Mouse (Mus musculus): ENCODE data around the gene Chchd10.

The Chchd10 gene

GRCm38 (mm10) chr10:75926396-75926795 is 6.5 kb upstream of the Chchd10 start:
- DNase-seq, result no peak

DNA sequence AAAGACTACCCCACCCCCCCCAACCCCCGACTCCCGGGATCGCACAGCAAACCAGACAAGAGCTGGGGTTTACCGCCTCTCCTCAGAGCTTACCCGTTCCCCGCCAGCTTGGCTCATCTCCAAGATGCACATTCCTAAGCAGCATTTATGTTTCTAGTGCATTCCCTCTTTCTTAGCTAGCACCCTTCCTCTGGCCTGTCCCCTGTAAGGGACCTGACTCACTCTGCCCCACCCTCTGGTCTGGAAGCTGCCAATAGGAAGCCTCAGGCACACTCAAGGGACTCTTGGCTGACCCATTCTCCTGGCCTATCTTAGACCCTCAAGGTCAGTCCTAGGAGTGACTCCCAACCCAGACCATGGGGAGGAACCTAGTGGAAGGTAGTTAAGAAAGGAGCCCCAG is 2.6 kb upstream of the Chchd10 start:
- no peak for DNase-seq

DNA sequence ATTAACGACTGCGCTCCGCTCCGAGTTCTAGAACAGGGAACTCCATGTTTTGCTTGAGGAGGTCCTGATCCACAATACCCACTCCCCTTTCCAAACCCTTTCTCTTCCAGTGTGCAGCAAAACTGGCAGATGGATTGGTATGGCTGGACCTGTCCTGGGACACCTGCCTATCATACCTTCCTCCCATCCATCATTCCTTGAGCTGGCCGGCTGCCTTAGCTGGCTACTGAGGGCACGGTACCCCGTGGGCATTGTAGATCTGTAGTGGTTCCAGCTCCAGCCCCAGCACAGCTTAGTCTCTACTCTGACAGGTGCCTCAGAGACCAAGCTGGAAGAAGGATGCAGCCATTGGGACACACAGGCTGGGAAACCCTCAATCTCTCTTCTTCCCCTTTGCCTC is 1.6 kb upstream of the Chchd10 start:
- no peak for DNase-seq

- DNase-seq, result no peak
These were observed 750 bp upstream of the Chchd10 start for GRCm38 (mm10) chr10:75932081-75932678.

DNA sequence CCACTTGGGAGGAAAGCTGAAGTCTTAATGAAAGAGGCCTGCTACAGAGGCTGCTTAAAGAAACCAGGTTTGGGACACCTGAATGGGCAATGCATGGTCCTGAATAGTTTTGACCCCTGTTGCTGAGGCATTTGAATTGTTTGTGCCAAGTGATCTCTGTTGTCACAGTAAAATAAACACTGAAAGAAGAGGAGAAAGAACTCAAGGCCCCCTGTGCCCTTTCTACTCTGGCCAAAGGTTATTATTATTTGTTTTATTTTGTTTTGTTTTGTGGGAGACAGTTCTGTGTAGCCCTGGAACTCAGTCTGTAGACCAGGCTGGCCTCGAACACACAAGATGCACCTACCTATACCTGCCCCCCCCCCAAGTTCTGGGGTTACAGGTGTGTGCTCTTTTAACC is 2.1 kb downstream of the Chchd10 start:
- DNase-seq, result no peak

- peak; percentile 92 for DNase-seq
These were observed 3.0 kb downstream of the Chchd10 start, which contains the start of gene Mmp11 for GRCm38 (mm10) chr10:75935680-75936541. Gene Mmp11, minus strand, starts transcription at chr10:75936496.

DNA sequence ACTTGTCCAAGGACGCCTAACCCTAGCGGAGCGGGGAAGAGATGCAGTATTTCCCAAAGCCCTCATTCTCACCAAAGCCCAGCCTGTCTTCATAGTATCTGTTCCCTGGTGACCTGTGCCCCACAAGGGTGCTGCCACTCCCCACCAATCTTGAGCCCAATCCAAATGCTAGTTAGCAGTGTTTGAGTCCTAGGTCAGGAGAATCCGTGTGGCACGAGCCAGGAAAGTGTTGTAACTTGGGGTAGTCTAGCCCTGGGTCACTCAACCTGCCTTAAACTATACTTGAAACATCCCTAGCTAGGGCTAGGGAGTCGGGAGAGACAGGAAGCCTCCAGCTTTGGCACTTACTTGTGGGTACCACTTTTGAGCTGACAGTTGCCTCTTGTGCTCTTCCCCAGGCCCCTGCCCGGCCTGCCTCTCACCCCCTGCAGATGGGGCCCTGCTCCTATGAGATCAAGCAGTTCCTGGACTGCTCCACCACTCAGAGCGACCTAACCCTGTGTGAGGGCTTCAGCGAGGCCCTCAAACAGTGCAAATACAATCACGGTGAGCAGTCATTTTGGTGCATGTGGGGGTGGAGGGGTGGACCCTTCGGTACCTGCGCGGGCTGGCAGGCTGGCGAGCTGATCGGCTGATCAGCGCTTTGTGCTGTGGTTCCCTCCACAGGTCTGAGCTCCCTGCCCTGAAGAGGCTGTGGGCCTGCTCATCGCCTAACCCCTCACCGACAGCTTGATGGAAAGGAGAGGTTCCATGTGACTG is 4.2 kb downstream of the Chchd10 start:
- DNase-seq, result no peak

DNA sequence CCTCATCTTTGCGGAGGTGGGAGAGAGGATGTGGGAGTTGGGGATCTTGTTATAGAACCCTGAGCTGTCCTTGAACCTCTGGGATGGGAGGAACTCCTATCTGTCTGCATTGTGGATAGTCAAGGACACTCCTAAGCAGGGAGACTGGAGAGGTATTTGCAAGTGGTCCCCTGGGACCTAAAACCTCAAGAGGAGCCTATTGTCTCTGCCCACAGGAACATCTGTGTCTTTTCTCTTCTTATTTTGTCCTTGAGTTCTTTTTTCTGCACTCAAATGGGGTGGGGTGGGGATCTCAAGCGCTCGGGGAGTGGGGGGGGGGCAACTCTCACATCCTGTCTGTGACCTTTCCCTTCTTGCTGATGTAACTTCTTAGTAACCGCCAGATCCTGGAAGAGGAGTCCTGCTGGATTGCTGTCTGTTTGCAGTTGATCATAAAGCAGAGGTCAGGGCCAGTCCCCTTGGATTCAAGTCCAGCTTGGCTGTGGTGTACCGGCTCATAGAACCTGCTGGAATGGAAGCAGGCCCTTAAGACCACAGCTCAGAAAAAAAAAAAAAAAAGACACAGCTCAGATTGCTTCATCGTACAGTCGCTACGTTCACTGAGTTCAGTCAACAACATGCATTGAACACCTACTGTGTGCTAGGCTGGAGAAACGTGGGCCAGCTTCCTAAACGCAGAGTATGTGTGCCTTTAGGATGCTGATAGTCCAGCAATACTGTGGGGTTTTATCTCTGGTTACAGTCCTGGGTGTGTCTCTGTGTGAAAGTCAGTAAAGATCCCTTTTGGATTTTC is 5.1 kb downstream of the Chchd10 start:
- no peak for DNase-seq

DNA sequence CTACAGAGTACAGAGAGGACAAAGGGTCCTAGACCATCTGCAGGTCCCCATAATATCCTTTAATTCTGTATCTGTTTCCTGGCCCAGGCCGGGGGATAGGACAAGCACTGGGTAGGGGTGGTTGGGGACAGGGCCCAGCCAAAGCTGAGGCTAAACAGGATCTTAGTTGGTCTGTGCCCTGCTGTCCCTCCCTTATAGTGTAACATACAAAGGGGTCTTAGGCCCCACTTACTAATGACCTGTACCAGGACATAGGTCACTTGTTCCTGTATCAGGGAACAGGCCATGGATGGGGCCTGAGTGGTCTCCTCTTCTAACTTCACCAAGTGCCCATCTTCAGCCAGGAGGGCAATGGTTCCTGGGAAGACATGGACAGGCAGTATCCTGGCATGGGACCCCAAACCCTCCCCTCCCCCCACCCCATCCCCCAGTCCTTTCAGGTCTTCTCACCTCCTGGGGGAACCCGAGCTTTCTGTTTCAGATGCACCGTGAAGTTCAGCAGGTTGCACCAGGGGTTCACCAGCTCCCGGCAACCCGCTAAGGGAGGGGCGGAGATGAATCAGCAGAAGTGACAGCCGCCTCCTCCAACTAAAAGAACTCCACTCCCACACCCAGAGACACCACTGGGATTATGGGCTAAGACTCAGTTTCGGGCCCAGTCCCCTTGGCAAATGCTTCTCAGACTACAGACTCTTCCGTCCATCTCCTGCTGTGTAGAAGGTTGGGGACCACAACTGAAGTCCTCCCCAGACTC is 6.7 kb downstream of the Chchd10 start:
- DNase-seq, result no peak

- DNase-seq, result no peak
These were observed 7.6 kb downstream of the Chchd10 start, which contains the start of gene Gm867 for GRCm38 (mm10) chr10:75940520-75940919. Gene Gm867, minus strand, starts transcription at chr10:75940672.

- DNase-seq, result no peak
These were observed 8.3 kb downstream of the Chchd10 start for GRCm38 (mm10) chr10:75941042-75941824.

DNA sequence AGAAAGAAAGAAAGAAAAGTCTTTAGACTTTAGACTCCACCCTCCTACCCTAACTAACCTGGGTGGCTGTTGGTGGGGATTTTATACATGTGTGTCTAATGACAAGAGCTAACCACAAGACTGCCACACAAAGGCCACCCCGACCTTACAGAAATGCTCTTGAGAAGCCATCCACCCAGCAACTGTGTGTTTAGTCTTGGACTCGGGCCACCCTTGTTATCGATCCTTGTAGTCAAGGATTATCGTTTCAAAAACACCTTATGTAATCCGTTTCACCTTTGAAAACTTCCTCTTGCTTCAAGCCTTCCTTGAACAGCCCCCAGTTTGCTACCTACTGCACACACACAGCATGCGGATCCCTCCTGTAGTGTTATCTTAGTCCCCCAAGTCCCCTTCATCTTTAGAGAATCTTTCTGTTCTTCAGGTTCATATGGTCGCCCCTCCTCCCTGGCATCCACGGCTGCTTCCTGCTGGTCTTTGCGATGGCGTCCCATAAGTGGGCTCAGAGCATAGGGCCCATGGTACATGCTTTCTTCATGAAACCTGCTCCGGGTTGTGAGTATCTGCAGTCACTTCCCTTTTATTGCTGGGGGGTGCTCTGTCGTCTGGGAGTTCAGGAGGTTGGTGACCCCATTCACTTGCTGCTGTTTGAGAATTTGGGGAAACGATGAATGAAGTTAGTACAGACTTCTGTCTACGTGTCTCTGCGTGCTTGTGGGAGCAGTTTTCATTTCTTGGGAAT is 10.0 kb downstream of the Chchd10 start, which contains the start of gene Vpreb3:
Vpreb3 (plus strand) TSS at position 322 of the 742 bp plus-strand sequence.
- DNase-seq, result no peak

DNA sequence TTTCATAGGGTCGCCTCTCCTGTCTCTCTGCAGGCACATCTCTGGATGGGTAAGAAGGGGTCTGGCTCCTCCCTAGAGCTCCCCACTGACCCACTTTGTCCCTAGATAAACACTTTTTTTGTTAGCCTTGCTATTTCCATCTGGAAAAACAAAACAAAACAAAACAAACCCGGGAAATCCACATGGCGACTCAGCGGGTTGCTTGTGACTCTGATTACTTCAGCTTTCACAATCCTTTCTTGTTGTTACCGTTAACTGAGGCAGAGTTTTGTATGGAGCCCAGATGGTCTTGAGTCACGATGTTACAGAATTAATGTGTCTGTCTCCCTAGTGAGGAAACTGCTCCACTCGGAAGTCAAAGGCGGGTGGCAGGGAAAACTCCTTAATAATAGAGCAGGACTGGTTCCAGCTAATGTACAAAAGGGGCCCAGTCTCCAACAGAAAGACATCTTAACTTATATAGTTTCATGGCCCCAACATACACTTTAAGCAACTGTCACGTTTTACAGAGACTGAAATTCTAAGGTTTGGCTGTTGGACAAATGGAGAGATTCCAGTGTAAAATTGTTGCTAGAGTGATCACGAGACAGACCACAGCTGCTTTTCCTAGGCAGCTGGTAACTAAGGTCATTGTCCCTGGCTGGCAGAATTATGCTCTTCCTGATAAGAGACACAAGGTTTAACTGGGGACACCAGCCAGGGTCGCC is 11.3 kb downstream of the Chchd10 start:
- DNase-seq, result no peak

- no peak for DNase-seq
These were observed 12.3 kb downstream of the Chchd10 start for GRCm38 (mm10) chr10:75945213-75945612.

DNA sequence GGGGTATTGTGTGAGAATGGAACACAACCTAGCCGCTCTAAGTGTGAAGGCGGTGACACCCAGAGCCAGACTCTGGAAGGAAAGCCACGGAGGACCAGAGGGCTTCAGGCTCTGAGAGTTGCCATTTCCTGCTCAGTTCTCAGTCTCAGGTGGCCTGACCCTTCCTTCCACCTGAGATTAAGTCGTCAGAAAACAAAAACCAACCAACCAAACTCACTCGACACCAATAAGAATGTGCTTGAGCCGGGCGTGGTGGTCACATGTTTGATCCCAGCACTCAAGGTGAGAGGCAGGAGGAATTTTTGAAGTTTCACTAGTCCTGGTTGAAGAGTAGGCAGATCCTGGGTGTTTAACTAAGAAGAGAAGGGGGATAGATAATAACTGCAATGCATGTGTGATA is 13.0 kb downstream of the Chchd10 start:
- no peak for DNase-seq

DNA sequence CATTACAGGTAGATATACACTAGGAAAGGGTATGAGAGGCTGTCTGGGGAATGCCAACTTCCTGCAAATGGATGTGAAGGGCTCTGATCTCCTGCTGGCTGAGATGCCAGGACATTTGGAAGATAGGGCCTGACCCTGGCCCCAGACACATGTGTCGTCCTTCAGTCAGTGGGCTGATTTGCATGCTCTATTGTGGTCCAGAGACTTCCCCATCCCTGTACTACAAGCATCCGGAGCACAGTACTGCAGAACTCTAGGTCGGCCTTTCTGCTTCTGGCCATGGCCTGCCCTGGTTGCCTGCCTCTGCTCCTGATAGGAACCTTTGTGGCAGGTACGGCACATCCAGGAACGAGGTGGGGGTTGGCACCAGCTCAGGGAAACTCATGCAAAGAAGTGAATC is 15.1 kb downstream of the Chchd10 start:
- no peak for DNase-seq

DNA sequence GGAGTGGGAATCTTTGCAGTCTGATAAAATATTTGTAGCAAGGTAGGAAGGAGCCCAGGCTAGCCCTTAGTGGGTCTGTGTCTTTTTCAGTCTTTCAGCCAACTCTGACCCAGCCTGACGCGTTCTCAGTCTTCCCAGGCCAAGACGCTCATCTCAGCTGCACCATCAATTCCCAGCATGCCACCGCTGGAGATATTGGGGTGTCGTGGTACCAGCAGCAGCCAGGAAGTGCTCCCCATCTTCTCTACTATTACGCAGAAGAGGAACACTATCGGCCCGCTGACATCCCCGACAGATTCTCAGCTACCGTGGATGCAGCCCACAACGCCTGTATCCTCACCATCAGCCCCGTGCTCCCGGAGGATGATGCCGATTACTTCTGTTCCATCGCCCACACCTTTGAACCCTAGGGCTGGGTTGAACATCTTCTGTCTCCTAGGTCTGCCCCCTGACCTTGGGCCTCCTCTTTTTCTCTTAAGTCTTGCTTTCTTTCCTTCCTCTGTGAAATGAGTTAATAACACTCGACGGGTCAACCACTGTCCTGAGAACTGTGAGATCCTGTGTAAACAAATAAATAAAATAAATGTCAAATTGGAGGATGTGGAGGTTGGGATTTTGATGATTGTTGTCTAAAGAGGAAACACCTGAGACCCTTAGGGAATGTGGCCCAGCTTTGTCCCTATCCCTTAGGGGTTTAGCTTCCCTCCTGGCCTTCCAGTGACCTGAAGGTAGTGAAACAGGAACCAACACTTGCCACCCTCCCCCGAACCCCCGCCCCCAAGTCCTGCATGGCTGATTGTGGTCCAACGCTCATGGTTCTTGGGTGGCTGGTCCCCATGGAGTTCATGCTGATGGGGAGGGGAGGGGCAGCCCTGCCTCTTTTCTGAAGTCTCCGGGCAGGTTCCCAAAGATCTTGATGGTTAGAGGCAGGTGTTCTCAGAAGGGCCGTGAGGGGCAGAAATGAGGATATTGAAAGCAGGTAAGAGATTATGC is 16.4 kb downstream of the Chchd10 start:
- no peak for DNase-seq

GRCm38 (mm10) chr10:75950791-75951210 is 17.9 kb downstream of the Chchd10 start:
- no peak for DNase-seq

All from kidney, adult 11 months (tissue).